Mouse (Mus musculus) left cerebral cortex, postnatal 36 days (tissue): Measurements from ENCODE around the gene Nemf. TPM values are rescaled to one million over a fixed set of nuclear protein-coding genes. Genes with fewer than 3 reads are reported as not detected.
"Not testable (repeated sequence)": the region's sequence is repeated elsewhere in the genome, so short reads cannot be mapped to it uniquely, and the experiment has no call there.

Experiments
- DNase-seq, 2 experiments: peaks; one replicate each; pipeline ENCODE4 v3.0.0; 2021 to 2022; ENCODE audit warnings: low spot score in 2 of 2, mixed read lengths in 1 of 2
- intact Hi-C: fragments of 180-260 bp; cut with DNase I; formaldehyde crosslinking; loops from one replicate; pipeline ENCODE4 v1.15.1; 2025
- total RNA-seq, 2 experiments: library from RNA; stranded (reverse); gene quantifications; 2 replicates each; pipeline ENCODE4 v1.2.3; 2021

Nemf gene
- total RNA-seq, 2 experiments from 2014 or later, result 35.9 to 53.2 TPM

GRCm38 (mm10) chr12:69373850-69374766 is 17.1 kb upstream of the Nemf start:
- intact Hi-C loops, result loop anchor here (5.0 kb wide), 1 partner anchor 88 kb away; no protein-coding TSS in a partner anchor
- DNase-seq, result no peak

DNA sequence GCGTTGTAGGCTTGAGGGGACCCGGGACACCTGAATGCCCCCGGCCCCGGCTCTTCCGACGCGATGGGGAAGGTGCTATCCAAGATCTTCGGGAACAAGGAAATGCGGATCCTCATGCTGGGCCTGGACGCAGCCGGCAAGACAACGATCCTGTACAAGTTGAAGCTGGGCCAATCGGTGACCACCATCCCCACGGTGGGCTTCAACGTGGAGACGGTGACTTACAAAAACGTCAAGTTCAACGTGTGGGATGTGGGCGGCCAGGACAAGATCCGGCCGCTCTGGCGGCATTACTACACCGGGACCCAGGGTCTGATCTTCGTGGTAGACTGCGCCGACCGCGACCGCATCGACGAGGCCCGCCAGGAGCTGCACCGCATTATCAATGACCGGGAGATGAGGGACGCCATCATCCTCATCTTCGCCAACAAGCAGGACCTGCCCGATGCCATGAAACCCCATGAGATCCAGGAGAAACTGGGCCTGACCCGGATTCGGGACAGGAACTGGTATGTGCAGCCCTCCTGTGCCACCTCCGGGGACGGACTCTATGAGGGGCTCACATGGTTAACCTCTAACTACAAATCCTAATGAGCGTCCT is 15.9 kb upstream of the Nemf start:
- intact Hi-C loops, result loop anchor here (5.0 kb wide), 1 partner anchor 89 kb away; no protein-coding TSS in a partner anchor
- DNase-seq, result peak in 1 of 2 experiments; percentile 27

- intact Hi-C loops, result loop anchor here (5.0 kb wide), 1 partner anchor 90 kb away; no protein-coding TSS in a partner anchor
- peak; percentile 98 to 99 for DNase-seq
Measured at GRCm38 (mm10) chr12:69371854-69372671, 15.1 kb upstream of the Nemf start, which contains the start of the genes Arf6 and Gm9887. TSS of gene Arf6 (plus strand) at chr12:69372150. TSS of gene Gm9887 (minus strand) at chr12:69372458.

DNA sequence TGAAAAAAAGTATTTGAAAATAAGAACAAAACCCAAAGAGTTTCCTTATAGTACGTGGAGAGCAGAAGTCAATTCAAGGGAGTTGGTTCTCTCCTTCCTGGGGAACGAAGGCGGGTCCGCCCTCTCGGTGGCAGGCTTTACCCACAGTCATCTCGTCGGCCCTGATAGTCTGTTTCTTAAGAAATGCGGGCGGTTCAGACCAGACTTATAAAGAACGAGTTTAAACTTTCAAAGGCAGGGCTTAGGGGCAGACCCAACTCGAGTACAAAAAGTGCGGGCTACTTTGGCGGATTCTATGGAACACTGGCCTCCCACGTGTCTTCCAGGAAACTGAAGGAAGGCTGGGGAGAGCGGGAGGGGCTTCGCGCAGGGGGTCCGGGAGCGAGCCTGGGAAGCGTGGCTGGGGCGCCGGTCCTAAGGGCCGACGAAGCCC is 14.5 kb upstream of the Nemf start:
- DNase-seq, result no peak
- intact Hi-C loops, result loop anchor here (5.0 kb wide), 1 partner anchor 91 kb away; no protein-coding TSS in a partner anchor

- intact Hi-C loops, result loop anchor here (5.0 kb wide), 1 partner anchor 91 kb away; no protein-coding TSS in a partner anchor
- DNase-seq, result no peak
Measured at GRCm38 (mm10) chr12:69370936-69371335, 14.0 kb upstream of the Nemf start.

DNA sequence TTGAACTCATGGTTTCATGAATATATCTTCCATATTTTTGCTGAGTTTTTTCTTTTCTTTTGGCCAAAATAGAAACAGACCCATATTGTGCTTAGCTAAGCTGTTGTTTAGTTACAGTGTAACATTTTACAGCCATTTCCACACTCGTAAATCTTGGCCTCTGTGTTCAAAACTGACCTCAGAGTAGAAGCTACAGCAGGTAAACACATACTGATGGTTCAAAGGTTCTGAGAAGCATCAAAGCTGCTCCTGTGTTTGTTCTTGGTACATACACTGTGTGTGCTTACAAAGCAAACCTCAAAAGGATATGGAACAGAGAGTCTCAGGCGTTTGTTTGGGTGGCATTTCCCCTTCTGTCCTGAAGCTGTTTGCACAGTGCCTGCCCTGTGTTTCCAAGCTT is 10.6 kb upstream of the Nemf start:
- no peak for DNase-seq
- intact Hi-C loops, result no loop called here

GRCm38 (mm10) chr12:69366424-69366823 is 9.5 kb upstream of the Nemf start:
- DNase-seq, result no peak
- intact Hi-C loops, result no loop called here

DNA sequence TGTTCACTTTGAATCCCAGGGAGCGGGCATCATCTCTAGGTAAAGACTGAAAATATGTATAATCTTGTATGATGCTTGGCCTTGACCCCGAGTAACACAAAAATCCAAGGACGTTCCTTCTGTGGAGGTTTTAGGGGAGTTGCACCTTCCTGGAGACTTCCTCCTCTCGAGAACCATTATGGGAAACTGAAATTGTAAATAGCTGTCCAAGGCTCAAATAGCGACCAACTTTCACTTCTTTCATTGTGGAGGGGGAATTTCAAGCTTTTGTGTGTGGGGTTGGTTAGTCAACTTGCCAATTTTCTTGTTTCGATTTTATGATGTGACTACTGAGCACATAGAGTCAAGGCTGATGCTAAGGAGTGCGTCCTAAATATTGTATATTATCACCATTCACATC is 8.8 kb upstream of the Nemf start:
- no peak for DNase-seq
- intact Hi-C loops, result no loop called here

DNA sequence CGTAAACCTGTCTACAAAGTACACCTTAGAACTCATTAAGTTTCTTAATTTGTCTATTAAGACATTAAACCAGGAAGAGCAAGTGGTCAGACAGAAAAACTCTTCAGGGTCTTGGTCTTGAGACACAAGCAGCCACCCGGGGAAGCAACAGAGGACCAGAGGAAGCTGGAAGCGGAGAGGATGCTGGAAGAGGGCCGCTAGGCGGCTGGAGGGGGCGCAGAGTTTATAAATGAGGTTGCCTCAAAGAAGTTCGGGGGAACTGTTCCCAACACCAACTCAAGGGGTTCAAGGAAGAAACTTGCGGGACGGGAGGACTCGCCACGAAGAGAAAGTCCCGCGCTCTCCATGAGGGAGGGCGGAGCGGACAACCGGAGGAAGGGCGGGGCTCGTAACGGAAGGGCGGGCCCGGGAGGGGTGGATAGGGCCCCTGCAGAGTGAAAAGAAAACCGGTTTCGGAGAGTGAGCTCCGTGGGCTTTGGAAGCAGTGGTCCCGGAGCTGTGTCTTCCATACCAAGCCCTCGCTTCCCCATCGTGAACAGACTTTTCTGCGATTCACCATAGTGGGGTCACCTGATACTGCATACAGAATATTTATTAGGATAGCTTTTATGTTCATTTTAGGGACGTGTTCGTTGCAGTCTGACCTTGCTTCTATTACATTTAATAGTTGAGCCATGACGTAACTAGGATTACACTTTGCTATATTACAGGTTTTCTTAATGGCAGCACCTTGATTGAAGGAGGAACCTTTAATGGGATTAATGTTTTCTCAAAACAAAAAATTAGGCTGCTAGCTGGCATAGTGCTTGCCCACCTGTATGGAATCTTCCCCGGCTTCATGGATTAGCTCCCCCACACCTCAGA is 7.2 kb upstream of the Nemf start:
- DNase-seq, result peak; percentile 52 to 70
- intact Hi-C loops, result loop anchor here (2.0 kb wide), 1 partner anchor 211 kb away; no protein-coding TSS in a partner anchor

DNA sequence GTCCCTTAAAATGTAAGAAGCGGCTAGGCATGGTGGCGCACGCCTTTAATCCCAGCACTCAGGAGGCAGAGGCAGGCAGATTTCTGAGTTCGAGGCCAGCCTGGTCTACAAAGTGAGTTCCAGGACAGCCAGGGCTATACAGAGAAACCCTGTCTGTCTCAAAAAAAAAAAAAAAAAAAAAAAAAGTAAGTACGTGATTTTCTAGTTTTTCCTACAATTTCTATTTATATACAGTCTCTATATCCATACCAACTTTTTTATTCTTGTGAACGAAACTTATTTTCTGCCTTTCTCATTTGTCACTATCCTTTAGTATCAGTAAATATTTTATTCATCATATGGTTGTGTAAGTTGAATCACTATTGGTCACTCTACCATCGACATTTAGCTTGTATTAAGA is 6.1 kb upstream of the Nemf start:
- intact Hi-C loops, result loop anchor here (2.0 kb wide), 1 partner anchor 212 kb away; no protein-coding TSS in a partner anchor

GRCm38 (mm10) chr12:69362388-69362787 is 5.4 kb upstream of the Nemf start:
- intact Hi-C loops, result loop anchor here (2.0 kb wide), 1 partner anchor 212 kb away; no protein-coding TSS in a partner anchor
- no peak for DNase-seq

More for the DNA sequence above, 6.1 kb upstream of the Nemf start:
- DNase-seq, result not testable (repeated sequence)

GRCm38 (mm10) chr12:69361919-69362318 is 5.0 kb upstream of the Nemf start:
- no peak for DNase-seq
- intact Hi-C loops, result loop anchor here (2.0 kb wide), 1 partner anchor 213 kb away; no protein-coding TSS in a partner anchor

GRCm38 (mm10) chr12:69360997-69361899 is 4.3 kb upstream of the Nemf start:
- intact Hi-C loops, result not testable (repeated sequence)
- peak; percentile 99 to 100 for DNase-seq

DNA sequence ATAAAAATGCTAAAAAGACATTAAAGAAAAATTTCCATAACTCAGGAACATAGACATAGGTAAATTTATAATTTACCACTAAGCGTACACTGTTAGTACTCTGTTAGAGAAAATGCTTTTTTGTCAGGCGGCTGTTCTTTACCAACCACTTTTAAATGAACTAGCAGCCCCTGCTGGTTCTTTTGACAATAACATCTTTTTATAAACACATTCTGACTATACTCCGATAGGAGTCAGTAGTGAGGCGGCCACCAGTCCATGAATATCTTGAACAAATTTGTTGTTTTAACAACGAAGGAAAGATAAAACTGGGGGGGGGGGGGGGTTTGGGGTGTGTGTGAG is 3.7 kb upstream of the Nemf start:
- intact Hi-C loops, result no loop called here
- DNase-seq, result peak; percentile 28 to 39

DNA sequence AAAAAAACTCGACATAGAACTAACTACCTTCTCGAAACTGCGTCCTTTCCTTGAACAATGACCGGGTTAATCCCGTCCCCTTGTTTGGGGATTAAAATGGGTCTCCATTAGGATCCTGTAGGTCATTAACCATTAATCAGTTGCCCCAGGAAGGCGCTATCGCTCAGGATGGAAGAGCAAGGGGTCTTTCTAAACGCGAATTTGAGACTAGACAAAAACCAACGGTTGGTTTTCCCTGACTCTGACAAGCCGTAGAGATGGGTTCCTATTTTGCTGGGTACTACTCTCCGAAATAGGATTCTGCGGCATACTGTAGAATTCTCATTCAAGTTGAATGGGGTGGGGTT is 308 bp upstream of the Nemf start:
- intact Hi-C loops, result loop anchor here (5.0 kb wide), 1 partner anchor 325 kb away; the partner anchor contains the start of gene Sos2
- DNase-seq, result no peak

DNA sequence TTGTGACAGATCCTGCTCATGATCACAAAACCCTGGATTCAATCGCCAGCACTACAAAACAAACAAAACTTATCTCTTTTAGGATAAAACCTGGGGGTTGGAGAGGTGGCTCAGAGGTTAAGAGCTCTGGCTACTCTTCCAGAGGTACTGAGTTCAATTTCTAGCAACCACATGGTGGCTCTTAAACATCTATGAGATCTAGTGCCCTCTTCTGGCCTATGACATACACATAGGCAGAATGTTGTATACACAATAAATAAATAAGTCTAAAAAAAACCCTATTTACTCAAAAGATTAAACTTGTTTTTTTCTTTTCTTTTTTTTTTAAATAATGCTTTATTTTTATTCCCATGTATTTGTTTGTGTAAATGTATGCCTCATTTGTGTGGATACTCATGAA is 5.3 kb downstream of the Nemf start:
- intact Hi-C loops, result no loop called here
- DNase-seq, result no peak

- DNase-seq, result no peak
- intact Hi-C loops, result no loop called here
Measured at GRCm38 (mm10) chr12:69349928-69350327, 7.0 kb downstream of the Nemf start.

GRCm38 (mm10) chr12:69333547-69333946 is 23.4 kb downstream of the Nemf start:
- intact Hi-C loops, result no loop called here

More at GRCm38 (mm10) chr12:69333547-69333946, 23.4 kb downstream of the Nemf start:
- DNase-seq, result no peak
